Mouse (Mus musculus) spleen, adult 18-20 months (tissue): Measurements from ENCODE around the gene Gdi1.
"Not testable (repeated sequence)": the region's sequence is repeated elsewhere in the genome, so short reads cannot be mapped to it uniquely, and the experiment has no call there.

ENCODE experiments used
- DNase-seq, 2 experiments: peaks; one replicate each; pipeline ENCODE4 v3.0.0; 2022; ENCODE audit warnings: mixed read lengths in 2 of 2

The Gdi1 gene

DNA sequence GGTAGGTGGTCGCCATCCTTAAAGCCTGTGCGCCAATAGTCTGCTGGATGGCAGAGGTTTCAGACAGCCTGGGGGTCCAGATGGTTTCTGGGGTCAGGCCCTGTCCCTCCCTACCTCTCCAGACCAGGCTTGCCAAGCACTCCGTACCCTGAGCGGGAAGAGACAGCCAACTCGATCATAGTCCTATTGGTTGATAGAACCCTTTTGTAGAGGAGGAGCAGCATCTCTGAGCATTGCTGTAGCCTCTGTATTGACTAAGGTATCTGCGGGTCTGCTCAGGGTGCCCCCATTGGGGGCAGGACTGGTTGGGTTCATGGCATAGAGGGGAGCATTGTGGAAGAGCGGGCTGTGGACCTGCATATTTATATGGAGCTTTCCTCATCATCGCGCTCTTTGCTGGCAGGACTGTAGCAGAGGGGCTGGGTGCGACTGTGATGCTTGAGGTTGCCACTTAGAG, 24.4 kb downstream of the Gdi1 start:
- DNase-seq = no peak

- no peak for DNase-seq
Observed at GRCm38 (mm10) chrX:74330166-74330930, 25.6 kb downstream of the Gdi1 start.

GRCm38 (mm10) chrX:74352645-74353466, 48.1 kb downstream of the Gdi1 start:
- DNase-seq = no peak

DNA sequence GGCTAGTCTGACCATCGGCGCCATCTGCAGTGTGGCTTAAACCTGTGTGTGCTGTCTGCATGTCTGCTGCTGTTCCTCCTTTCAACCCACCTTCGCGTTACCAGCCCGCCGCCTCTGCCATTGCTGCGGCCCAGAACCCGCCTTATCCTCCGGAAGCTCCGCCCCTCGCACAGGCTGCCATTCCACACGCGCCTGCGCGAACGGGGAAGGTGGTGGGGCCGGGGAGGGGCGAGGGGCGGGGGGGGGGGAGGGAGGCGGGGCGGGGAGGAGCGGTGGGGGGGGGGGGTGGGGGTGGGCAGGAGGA, 48.6 kb downstream of the Gdi1 start, which contains the start of gene Lage3:
Lage3 (minus strand) TSS at position 152 of the 304 bp plus-strand sequence.
- DNase-seq = peak; percentile 70 to 72

- not testable (repeated sequence) for DNase-seq
Observed at GRCm38 (mm10) chrX:74357069-74357468, 52.3 kb downstream of the Gdi1 start.

DNA sequence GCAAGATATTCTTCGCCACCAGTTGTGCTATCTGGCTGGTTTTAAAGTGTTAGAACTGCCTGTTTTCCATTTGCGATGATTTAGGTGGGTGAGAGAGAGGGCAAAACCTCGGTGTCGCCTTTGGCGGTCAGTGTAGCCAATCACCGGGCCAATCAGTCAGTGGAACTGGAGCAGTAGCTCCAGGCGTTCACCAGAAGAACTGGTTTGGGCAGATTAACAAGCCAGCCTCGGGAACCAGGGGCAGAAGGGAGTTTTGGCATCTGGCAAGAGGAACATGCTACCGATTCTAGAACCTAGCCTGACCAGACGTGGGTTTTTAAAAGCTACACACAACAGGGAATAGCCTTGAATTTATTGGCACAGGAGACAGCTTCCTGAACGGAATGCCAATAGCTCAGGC, 54.4 kb downstream of the Gdi1 start:
- DNase-seq = no peak
